Mouse (Mus musculus) cerebellum, postnatal 25 days (tissue): ENCODE results near the gene Nudt21.

ENCODE experiments used
- DNase-seq, 2 experiments: peaks; one replicate each; pipeline ENCODE4 v3.0.0; 2021; ENCODE audit warnings: mixed read lengths in 2 of 2

Nudt21 gene

DNA sequence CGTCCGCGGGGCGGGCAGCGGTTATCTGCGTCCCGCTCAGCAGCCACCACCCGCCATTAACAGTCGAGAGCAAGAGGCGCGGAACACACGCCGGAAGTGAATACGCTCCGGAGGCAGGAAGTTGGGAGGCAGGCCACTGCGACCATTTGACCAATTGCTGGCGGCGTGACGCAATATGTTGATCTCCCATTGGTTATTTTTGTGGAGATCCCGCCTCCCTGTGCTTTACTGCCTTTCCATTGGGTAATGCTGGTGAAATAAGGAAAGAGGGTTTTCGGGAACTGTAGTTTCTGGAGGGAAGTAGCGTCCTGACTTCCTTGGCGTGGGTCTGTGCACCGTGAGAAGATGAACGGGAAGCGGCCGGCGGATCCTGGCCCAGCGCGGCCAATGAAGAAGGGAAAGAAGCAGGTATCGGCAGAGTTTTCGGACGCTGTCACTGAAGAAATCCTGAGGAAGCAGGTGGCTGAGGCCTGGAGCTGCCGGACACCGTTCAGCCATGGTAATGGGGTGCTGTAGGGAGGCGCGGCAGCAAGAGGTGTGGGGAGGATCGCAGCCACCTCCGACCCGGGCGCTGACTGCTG lies at the start of gene Nudt21, which contains the start of gene Ogfod1:
TSS of gene Nudt21 (minus strand) at position 88 of the 581 bp plus-strand sequence.
TSS of gene Ogfod1 (plus strand) at position 255 of the 581 bp plus-strand sequence.
- peak; percentile 91 to 94 for DNase-seq

DNA sequence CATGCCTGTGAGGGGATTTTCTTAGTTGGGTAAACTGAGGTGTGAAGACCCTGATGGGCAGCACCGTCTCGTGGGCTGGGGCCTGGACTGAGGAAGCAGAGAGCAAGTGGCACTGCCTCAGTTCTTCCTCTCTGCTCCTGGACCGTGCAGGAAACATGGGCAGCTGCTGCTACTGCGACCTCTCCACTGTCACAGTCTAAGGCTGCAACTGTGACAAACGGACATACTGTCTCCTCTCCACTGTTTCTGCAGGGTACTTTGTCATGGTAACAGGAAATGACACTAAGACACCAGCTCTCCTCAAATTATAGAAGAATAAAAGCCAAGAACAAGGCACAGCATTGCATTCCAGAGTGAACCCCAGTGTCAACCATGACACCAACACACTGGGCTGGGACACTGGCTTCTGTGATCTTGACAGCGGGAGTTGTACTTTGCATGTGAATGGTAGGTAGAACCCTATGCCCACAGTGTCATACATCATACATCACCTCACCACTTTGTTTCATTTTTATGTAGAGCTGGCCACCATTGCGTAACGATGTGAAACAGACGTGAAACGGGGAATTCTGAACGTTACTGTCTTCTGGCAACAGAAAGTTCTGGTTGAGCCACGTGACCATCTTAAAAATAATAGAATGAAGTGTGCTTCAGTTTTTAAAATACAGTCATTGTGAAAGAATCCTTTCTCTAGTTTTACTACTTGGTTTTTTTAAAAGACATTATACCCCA lies 39.8 kb upstream of the Nudt21 start:
- DNase-seq: no peak

DNA sequence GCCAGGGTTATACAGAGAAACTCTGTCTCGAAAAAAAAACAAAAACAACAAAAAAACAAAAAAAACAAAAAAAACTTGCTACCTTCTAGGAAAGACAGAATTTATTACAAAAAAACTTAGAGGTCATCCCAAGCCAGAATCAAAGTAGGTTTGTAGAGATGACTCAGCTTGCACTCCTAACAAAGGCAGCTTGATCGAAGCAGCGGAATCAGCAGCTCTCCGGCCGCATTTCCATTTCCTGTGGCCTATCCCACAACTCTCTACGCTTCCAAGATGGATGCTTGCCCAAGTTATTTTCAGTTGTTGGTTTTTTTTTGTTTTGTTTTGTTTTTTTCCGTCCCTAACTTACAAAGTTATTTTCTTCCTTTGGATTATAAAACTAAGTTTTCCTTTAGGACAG lies 32.0 kb upstream of the Nudt21 start:
- no peak for DNase-seq

DNA sequence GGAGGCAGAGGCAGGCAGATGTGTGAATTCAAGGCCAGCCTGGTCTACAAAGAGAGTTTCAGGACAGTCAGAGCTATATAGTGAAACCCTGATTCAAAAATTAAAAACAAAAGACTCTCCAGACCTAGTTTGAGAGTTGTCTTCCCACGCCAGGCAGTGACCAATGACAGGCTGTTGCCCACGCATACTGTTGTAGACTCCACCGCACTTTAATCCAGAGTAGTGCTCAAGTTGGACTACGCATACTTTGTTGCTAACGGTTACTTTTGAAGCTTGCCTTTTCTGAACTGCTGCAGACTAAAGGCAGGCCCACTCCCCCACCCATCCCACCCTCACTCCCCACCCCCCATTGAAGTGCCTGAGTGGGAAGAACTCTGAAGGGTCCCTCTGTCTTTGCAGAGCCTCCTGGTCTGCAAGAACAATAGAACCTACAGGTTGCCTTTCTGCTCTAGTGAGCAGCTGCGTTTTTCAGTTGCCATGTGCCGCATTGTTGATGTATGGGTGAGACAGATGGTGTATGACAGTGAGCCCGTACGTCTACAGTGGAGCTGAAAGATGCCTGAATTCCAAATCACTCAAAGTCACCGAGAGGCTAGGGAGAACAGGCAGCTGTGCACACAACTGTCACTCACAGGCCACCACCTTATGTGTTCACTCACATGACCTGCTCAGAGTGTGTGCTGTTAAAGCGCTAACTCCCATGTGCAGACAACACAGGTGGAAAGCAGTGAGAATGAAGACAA lies 29.5 kb upstream of the Nudt21 start:
- no peak for DNase-seq

DNA sequence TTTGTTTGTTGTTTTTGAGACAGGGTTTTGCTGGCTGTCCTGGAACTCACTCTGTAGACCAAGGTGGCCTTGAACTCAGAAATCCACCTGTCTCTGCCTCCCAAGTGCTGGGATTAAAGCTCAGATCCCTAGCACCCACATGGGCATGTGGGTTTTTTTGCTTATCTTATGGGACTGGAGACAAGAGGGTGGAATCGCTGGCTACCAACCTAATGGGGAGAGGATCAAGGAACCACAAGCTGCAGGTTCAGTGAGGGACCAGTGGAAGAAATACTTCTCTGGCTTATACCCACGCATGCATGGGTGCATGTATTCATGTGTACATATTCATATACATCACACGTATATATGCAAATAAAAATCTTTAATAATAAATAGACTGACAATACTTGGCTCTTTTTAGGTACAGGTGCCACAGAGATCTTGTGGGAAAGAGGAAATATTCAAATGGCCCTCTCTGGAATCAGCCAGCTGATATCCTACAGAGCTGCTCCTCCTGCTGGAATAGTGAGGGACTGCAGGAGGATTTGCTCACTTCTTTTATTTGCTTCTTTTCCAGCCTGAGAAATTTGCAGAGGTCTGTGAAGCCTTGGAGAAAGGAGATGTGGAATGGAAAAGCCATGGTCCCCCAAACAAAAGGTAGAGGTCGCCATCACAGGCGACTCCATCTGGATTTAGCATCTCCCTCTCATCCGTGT lies 20.5 kb upstream of the Nudt21 start:
- DNase-seq: peak; percentile 56 to 78

DNA sequence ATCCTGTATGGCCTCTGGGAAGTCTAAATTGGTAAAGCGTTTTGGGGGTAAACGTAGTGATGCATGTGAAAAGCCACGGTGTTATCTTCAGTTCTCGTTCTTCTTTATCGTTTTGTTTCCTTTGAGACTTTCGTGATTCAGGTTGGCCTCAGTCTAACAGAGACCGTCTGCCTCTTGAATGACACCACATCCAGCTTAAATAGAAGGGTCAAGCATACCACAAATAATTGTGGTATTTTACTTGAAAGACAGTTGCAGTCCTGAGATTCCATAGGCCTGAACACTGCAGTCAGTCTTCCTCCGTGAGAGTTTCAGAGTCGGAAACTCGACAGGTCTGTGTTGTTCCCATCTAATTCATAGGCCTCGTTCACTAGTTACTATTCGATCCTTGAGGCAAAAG lies 15.9 kb upstream of the Nudt21 start:
- DNase-seq: no peak

DNA sequence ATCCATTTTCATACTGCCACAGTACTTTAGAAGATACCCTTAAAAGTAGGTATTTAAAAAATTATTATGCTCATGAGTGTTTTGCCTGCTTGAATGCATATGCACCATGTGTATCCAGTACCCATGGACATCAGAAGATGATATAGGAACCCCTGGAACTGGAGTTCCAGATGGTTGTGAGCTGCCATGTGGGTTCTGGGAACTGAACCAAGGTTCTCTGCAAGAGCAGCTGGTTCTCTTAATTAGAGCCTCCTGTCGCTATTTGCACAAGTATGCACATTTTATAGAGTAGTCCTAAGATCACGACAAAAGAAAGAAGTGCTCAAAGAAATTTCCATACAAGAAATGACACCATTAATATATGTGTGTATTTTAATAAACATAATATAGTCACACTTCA lies 11.0 kb upstream of the Nudt21 start:
- no peak for DNase-seq

DNA sequence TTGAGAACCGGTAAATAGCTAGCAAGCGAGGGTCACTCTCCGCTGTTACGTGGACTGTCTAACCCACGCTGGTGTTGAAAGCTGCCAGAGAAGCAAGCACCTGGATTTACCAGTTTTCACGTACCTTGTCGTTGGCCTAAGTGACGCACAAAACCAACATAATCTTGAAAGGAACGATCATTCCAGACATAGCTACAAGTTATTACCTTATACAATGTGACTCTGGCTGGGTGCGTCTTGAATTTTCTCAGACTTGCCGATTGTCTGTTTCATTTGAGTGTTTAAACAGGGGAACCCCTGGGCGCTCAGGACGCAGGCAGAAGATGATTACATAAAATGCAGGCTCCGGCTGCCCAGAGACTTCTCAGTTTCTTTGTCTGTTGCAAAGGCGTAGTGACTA lies 975 bp upstream of the Nudt21 start:
- peak; percentile 21 to 31 for DNase-seq

DNA sequence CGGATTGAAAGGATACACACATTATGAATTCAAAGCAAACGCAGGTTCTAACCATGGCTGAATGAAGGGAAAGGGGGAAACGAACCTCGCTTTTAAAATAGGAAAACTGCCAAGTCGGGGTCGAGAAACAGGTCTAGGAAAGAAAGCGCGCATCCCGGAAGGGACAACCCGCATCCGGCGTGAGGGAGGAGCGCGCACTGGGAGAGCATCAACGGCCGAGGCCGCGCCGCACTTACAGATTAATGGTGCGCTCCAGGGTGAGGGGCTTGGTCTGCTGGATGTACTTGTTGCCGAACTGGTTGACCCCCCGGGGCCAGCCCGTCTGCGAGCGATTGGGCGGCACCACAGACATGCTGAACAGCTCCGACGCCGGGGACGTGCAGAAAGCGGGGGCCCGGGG lies 290 bp downstream of the Nudt21 start:
- peak; percentile 71 to 75 for DNase-seq

DNA sequence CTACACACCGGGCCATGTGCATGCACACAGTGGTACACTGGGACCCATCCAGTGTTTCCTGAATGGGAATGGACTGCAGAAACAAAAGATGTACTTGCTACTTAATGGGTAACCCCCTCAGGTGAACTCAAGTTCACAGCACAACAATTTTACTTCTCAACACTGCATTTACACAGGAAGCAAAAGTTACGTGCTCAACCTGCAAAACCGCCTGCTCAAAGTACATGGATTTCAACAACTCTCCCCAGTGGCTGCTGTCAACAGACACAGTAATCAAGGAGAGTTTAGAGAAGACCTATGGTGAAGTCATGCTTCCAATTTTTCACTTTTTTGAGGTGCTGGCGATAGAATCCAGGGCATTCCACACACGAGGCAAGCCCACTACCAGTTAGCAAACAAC lies 1.6 kb downstream of the Nudt21 start:
- no peak for DNase-seq

DNA sequence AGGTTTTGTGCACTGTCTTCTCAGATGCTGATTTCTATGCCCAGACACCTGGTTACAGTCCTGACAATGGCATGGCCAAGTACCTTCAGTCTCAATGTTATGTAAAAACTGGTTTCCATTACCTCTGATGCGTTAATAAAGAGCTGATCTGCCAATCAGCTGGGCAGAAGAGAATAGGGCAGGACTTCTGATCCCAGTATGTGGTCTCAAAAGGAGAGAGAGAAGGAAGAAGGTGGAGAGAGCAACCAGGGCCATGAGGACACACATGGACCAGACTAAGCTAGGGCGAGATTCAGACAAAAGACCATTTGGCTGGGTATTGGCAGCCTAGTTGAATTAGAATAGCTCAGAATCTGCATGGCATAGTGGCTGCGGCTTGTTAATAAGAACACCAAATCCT lies 3.2 kb downstream of the Nudt21 start:
- no peak for DNase-seq

DNA sequence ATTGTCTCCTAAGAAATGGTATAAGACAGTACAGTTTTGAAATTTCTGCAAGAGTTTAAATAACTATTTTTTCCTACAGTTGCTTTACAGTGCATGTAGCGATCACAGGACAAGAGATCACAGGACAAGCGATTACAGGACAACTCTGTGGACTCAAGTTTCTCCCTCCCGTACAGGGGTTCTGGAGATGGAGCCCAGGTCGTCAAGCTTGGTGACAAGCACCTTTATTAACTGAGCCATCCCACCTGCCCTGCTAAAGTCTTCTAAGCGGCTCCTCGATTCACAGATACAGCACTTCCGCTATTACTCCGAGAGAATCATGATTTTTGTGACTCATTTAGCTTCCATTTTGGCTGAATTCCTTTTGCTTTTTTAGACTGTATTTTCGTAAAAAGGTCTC lies 7.1 kb downstream of the Nudt21 start:
- no peak for DNase-seq

DNA sequence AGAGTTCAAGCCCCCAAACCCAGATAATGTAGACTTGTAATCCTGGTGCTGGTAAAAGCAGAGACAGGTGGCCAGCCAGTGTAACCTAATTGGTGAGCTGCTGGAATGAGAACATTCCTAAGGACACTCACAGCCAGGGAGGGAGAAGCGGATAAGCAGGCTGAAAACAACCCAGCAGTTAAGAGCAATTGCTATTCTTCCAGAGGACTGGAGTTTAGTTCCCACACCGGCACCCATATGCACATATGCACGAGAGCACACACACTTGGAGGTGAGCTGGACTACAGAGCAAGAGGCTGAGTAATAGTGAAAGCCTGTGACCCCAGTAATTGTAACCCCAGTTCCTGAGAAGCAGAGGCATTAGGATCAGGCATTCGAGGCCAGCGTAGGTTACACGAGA lies 12.9 kb downstream of the Nudt21 start:
- no peak for DNase-seq

DNA sequence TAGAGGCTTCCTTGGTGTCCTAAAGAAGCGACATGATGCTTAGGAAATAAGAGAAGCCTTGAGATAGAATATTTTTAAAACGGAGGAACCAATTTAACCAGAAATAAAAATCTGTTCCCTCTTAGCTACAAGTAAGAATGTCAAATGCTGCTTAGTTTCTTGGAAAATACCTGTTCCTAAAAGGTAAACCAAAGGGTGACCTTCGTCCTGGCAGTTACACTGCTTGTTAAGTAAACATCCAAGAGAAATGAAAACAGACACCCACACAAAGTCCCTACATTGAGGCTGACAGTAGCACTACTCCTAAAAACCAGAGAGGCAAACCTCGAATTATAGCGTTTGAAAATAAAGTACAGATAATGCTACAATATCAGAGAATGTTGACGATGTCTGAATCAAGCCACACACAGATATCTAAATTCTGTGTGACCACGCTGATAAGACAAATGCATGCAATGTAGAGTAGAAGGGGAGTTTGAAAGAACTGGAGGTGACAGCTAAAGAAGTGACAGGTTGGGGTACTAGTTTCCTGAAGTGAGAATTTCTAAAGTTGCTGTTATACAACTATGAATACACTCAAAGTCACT lies 23.7 kb downstream of the Nudt21 start:
- no peak for DNase-seq

DNA sequence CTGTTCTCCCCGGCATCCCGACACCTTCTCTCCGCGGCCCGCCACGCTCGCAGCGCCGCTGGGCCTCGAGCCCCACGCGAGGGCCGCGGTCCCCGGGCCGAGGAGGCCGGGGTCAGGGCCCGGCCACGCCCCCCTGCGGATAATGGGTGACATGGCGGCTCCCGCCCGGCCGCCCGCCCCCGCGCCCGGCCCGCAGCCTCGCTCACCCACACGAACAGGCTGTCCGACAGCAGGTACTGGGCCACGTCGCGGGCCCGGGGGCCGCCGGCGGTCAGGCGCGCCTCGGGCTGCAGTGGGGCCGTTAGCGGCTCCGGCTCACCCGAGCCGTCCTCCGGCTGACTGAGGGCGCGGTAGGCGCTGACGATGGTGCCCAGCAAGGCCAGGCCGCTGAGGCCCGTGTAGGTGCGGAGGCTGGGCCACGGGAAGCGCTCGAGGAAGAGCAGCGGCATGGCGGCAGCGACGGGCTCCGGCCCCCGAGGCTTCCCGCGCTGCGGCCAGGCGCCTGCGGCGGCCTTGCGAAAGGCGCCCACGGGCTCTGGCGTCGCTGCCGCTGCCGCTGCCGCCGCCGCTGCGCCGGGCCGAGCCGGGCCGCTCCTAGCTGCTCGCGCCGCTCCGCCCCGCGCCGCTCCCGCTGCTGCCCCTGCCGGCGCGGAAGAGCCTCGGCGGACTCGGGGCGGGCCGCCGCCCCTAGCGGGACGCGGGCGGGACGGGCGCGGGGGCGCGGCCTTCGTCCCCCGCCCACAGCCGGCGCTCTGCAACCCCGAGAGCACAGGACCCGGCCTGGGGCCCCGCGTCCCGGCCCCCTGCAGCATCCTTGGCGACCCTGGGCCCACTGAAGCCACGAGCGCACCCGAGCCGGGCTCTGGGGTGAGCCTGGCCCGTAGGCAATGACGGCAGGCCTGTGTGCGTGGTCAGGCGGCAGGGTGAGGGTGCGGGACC lies 24.5 kb downstream of the Nudt21 start, which contains the start of gene Amfr:
TSS of gene Amfr (minus strand) at position 830 of the 939 bp plus-strand sequence.
- peak; percentile 80 to 86 for DNase-seq

DNA sequence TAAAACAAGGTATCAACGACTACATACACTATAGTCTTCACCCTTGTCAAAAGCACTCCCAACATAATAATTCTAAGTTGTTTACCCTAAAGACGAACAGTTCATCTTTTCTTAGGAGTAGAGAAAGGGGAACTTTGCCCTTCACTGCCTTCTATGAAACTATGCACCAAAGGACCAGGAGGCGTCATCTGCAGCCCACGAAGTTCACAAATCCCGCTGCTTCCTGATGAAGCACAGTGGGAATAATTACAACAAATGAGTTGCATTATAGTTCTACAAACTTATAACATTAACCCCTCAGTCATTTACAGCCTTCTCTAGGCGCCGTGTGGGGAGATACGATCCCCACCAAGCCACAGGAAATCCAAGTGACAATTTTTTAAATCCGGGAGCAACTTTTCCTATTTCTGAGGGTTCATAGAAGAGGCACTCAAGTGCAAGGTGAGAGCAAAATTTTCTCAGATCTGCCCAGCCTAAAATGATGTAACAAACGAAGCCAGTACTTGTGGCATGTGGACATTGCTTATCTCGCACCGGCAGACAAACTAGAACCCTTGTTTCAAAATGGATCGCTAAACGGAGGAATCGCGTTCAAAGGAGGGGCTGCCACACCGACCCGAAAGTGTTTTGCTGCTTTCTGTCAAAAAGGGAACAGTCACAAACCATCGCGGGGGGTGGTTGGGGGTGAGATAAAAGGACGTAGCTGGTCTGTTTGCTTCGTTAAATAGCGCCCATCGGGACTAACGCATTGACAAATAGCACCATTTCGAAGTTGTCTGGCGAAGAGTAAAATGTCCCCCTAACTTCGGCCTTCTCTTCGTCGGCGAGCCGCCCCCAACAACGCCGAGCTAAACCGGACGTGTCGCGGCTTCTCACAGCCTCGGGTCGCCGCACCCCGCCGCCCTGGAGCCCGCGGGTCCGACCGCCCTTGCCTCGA lies 25.5 kb downstream of the Nudt21 start:
- DNase-seq: peak in 1 of 2 experiments; percentile 25

DNA sequence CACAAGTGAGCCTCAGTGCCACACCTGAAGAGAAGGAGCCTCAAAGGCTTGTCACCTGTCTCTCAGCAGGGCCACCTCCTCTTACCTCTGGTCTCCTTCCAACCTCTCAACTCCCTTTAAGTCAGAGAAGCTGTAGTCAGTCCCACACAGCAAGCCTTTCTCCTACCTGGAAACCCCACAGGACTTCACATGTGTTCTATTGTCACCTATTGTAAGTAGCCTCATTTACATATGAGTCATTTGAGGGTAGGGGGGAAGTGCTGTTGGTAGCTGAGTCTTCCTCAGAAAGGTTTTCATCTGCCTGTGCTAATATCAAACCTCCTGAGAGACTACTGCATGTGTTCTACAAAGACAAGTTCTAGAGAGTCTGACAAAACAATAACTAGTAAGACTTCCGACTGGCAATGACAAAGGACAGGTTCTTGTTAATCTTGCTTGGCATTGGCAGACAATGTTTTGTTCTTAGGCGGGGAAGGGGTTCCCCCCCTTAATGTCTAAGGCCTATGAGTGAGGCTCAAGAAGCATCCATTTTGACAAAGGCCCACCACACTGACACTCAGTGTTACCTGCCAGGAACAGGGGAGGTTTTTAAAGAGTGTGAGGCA lies 26.6 kb downstream of the Nudt21 start:
- DNase-seq: no peak

DNA sequence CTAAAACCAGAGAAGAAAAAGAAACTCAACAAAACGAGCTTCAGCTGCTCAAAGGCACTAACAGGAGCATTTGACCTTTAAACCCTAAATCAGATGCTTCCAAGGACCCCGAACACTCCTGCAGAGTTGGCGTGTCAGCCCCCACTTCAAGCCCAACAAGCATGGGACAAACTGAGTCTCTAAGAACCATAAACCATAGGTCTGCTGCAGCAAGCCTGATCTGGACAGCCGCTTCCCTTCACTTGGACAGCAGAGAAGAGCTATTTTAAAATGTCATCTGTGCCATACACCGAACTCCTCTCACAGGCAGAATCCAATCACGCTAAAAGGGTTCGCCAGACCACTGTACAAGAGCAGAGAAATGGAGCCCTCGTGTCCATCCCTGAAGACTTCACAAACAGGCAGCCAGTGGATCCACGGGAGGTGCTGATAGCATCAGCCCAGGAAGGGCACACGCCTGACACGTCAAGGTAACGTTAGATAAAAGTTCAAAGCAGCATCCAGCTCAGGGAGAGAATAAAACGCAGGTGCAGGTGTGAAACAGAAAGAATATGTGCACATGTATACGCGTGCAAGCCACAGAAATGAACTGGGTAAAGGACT lies 27.5 kb downstream of the Nudt21 start:
- peak in 1 of 2 experiments; percentile 21 for DNase-seq

DNA sequence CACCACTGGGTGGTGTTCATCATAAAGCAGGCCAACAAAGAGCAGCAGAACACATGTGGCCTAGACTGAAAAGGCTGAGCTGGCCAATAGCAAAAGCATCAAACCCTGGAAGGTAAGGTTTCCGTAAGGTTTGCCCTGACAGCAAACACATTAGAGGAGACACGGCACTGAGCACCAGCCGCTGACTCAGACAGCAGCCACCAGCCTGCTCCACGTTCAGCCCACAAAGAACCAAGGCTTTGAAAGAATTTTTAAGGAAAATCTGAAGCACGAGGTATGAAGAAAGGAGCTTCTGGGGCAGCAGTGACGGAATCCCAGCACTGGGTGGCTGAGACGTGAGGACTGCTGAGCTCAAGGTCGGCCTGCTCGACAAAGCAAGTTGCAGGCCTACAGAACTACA lies 32.7 kb downstream of the Nudt21 start:
- DNase-seq: no peak

DNA sequence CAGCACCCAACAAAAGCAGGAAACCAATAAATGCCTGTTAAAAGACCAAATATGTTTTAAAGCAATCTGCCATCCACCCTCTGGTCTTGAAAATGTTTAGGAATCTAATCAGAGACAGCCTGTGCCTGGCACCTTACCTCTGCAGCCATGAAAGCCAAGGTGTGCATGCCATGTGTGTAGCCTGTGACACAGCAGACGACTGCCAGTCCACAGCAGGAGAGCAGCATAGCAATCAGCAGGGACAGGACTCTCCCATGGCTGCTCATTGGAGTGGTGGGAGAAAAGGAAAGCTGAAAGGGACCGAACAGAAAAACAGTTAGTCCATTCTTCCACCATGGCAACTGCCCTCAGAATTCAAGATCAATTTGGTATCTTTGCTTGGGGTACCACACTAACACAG lies 37.9 kb downstream of the Nudt21 start:
- peak; percentile 37 to 55 for DNase-seq
